9 mouse cellular contexts compared by ENCODE assay signal in the genomic region with DNA sequence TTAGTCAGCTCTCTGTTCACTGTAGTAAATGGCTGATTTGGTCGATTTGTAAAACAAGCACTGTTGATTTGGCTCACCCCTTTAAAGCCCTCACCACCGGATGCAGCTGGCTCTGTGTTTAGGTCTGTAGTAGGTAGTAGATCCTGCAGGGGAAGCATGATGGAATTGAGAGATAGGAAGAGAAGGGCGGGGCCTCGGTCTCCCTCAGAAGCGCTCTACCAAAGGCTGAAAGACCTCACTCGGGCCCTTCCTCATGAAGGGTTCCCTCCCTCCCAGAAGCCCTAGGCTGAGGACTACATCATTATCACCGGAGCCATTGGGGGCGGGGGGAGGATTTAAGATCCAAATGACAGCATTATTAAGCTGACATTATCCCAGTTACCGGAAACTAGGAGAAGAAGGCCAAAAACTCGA. TPM values are rescaled to one million over a fixed set of nuclear protein-coding genes. Genes with fewer than 3 reads are reported as not detected.
A peak's percentile ranks its signal among the peaks of the same experiment; 100 is the strongest.
DNase-seq lines count a peak whose midpoint lies in the region; ATAC-seq and TF ChIP-seq lines count a peak whose summit lies in the region.
"Had no signal": no experiment of that assay in that cellular context is flagged by ENCODE, and none has a peak within 500 bp of the region (broad histone marks: within the 10 kb centered on the region; RNA-seq: fewer than 3 reads in every experiment).

No protein-coding gene starts in this region.

- no peak overlapping the region for H3K9ac ChIP-seq in ES-Bruce4 (ENCODE audit: low read depth, poor library complexity, severe bottlenecking)
- no peak overlapping the region for H3K9ac ChIP-seq in heart, embryonic 16.5 days (ENCODE audit: low read length)
- no peak overlapping the region for H3K9ac ChIP-seq in neural tube, embryonic 15.5 days (replicated peaks)

- peak overlapping the region; percentile 37; the same call in 1 of the 2 replicates for H3K4me2 ChIP-seq in heart, embryonic 16.5 days (ENCODE audit: low read depth, low read length)
- no peak overlapping the region for H3K4me2 ChIP-seq in neural tube, embryonic 15.5 days

- H3K27ac ChIP-seq in ES-Bruce4 (ENCODE audit: insufficient read depth, low read length): no peak overlapping the region
- H3K27ac ChIP-seq in heart, embryonic 16.5 days (ENCODE audit: low read length): no peak overlapping the region
- H3K27ac ChIP-seq in neural tube, embryonic 15.5 days (replicated peaks): no peak overlapping the region
- H3K27ac ChIP-seq in kidney, adult 2 months (ENCODE audit: insufficient read depth, low read depth, low read length): no peak overlapping the region

- no peak for TF ChIP-seq EP300 in ES-Bruce4 (IDR thresholded peaks at IDR 0.05; ENCODE audit: insufficient read depth, low read depth, low read length)

- no peaks in the 10 kb centered on the region for H3K9me3 ChIP-seq in erythroblast, embryonic 14.5 days (ENCODE audit: control insufficient read depth, low read length)
- no peaks in the 10 kb centered on the region for H3K9me3 ChIP-seq in ES-Bruce4 (replicated peaks; ENCODE audit: control insufficient read depth, insufficient read depth, low read length, poor library complexity, severe bottlenecking)
- H3K9me3 ChIP-seq in heart, embryonic 16.5 days (replicated peaks; ENCODE audit: control insufficient read depth, low read length): no peaks in the 10 kb centered on the region
- H3K9me3 ChIP-seq in megakaryocyte, embryonic 14.5 days: peaks cover 4% of the 10 kb centered on the region; the same call in 1 of the 2 replicates
- H3K9me3 ChIP-seq in neural tube, embryonic 15.5 days (replicated peaks): no peaks in the 10 kb centered on the region

- no peak for DNase-seq in kidney, adult 2 months
- no peak for DNase-seq in adrenal gland, adult 8-10 months
- DNase-seq: cerebellum, adult 2 months had no signal

- 51% methylated on average over 10 of the region's 10 CpGs for WGBS in heart, embryonic 16.5 days
- WGBS in neural tube, embryonic 15.5 days: 71% methylated on average over 10 of the region's 10 CpGs
- 78% methylated on average over 10 of the region's 10 CpGs for WGBS in kidney, adult 2 months

- no peak for ATAC-seq in erythroblast, adult 5-6 weeks (replicated peaks; ENCODE audit: low FRiP score, poor library complexity, severe bottlenecking)
- 0 out of 2 replicates have a peak, but pooled peaks have one; percentile 52 for ATAC-seq in heart, embryonic 16.5 days (replicated peaks; ENCODE audit: extremely low read depth, insufficient read depth, low FRiP score)
- ATAC-seq in neural tube, embryonic 15.5 days (ENCODE audit: low FRiP score): no peak

- peaks cover 8% of the 10 kb centered on the region for H3K4me1 ChIP-seq in erythroblast, embryonic 14.5 days (ENCODE audit: control insufficient read depth)
- no peaks in the 10 kb centered on the region for H3K4me1 ChIP-seq in ES-Bruce4 (ENCODE audit: control insufficient read depth, insufficient read depth, low read length)
- H3K4me1 ChIP-seq in heart, embryonic 16.5 days (ENCODE audit: control insufficient read depth, insufficient read depth, low read length): no peaks in the 10 kb centered on the region; the same call in 1 of the 2 replicates
- peaks cover 11% of the 10 kb centered on the region for H3K4me1 ChIP-seq in megakaryocyte, embryonic 14.5 days
- H3K4me1 ChIP-seq in neural tube, embryonic 15.5 days: no peaks in the 10 kb centered on the region
- no peaks in the 10 kb centered on the region for H3K4me1 ChIP-seq in kidney, adult 2 months (ENCODE audit: control insufficient read depth, insufficient read depth, low read length)

- TF ChIP-seq CTCF in ES-Bruce4 (IDR thresholded peaks at IDR 0.05; ENCODE audit: low read depth, low read length): no peak
- no peak for TF ChIP-seq CTCF in kidney, adult 2 months (conservative IDR thresholded peaks at IDR 0.05; ENCODE audit: insufficient read depth, insufficient read length, low read depth, low read length)

- H3K27me3 ChIP-seq in erythroblast, embryonic 14.5 days (ENCODE audit: control insufficient read depth): no peaks in the 10 kb centered on the region
- H3K27me3 ChIP-seq in ES-Bruce4 (ENCODE audit: control insufficient read depth, insufficient read depth, low read length, poor library complexity, severe bottlenecking): no peaks in the 10 kb centered on the region
- no peaks in the 10 kb centered on the region for H3K27me3 ChIP-seq in heart, embryonic 16.5 days (ENCODE audit: control insufficient read depth, insufficient read depth, low read length)
- peaks cover 12% of the 10 kb centered on the region for H3K27me3 ChIP-seq in megakaryocyte, embryonic 14.5 days (replicated peaks)
- H3K27me3 ChIP-seq in neural tube, embryonic 15.5 days (replicated peaks): no peaks in the 10 kb centered on the region
- no peaks in the 10 kb centered on the region for H3K27me3 ChIP-seq in kidney, adult 2 months (replicated peaks; ENCODE audit: control insufficient read depth, insufficient read depth, low read length)

- H3K4me3 ChIP-seq in erythroblast, embryonic 14.5 days (replicated peaks): peak overlapping the region; percentile 47
- peak overlapping the region; percentile 35 for H3K4me3 ChIP-seq in ES-Bruce4 (ENCODE audit: low read depth, low read length)
- no peak overlapping the region for H3K4me3 ChIP-seq in heart, embryonic 16.5 days (ENCODE audit: low read length)
- H3K4me3 ChIP-seq in megakaryocyte, embryonic 14.5 days (replicated peaks): peak overlapping the region; percentile 82
- no peak overlapping the region for H3K4me3 ChIP-seq in neural tube, embryonic 15.5 days (replicated peaks)
- H3K4me3 ChIP-seq in kidney, adult 2 months (ENCODE audit: insufficient read depth, low read depth, low read length): no peak overlapping the region

- no peak for TF ChIP-seq POLR2A in ES-Bruce4 (IDR thresholded peaks at IDR 0.05; ENCODE audit: insufficient read depth, low read length)
- no peak for TF ChIP-seq POLR2A in kidney, adult 2 months (IDR thresholded peaks at IDR 0.05; ENCODE audit: low read depth, low read length)

- no peaks in the 10 kb centered on the region for H3K36me3 ChIP-seq in erythroblast, embryonic 14.5 days (ENCODE audit: control insufficient read depth)
- H3K36me3 ChIP-seq in ES-Bruce4 (ENCODE audit: control insufficient read depth, insufficient read depth, low read length, poor library complexity, severe bottlenecking): no peaks in the 10 kb centered on the region
- H3K36me3 ChIP-seq in heart, embryonic 16.5 days (ENCODE audit: control insufficient read depth, insufficient read depth): no peaks in the 10 kb centered on the region
- H3K36me3 ChIP-seq in megakaryocyte, embryonic 14.5 days (replicated peaks; ENCODE audit: low read length): no peaks in the 10 kb centered on the region
- no peaks in the 10 kb centered on the region for H3K36me3 ChIP-seq in neural tube, embryonic 15.5 days
- H3K36me3 ChIP-seq in kidney, adult 2 months (ENCODE audit: control insufficient read depth, insufficient read depth, low read length): no peaks in the 10 kb centered on the region

RNA-seq across cellular contexts. Expression of a gene that starts 0.6 kb away (rescaled TPM):
- not detected in 2 replicates for polyA plus RNA-seq in erythroblast, embryonic 14.5 days (2012)
- not detected in 2 replicates for total RNA-seq in erythroblast, adult 5-6 weeks (2015; ENCODE audit: low replicate concordance)
- total RNA-seq in erythroblast, adult 5-6 weeks (2017; ENCODE audit: low replicate concordance): not detected in 2 replicates
- 1.5 TPM in 2 replicates for polyA plus RNA-seq in ES-Bruce4 (2011; ENCODE audit: insufficient read depth, insufficient read length, low read depth, missing spikeins)
- 3.5 and 7.8 TPM in 2 replicates for polyA plus RNA-seq in heart, embryonic 16.5 days (2015; fragmentation: Nextera tagmentation; extraction: Ambion mirVana)
- 0.07 TPM in 1 of 2 replicates, not detected in the other for polyA plus RNA-seq in megakaryocyte, embryonic 14.5 days (2012; ENCODE audit: insufficient read depth, low replicate concordance)
- 10.7 and 12.4 TPM in 2 replicates for polyA plus RNA-seq in neural tube, embryonic 15.5 days (2015; fragmentation: Nextera tagmentation; extraction: Ambion mirVana)
- 0.12 and 5.9 TPM in 2 replicates for polyA plus RNA-seq in kidney, adult 2 months (2012; rRNA removed)
- total RNA-seq in adrenal gland, adult 8-10 months (2022): 10 to 100 TPM in 1 of 4 experiments, 1 to 10 TPM in 1, under 1 TPM in 2; 0.32 to 10.3 (median 2.4) TPM

RNA-seq across cellular contexts. Expression of a gene that starts 45.8 kb away (rescaled TPM):
- 0.29 and 0.35 TPM in 2 replicates for polyA plus RNA-seq in erythroblast, embryonic 14.5 days (2012)
- total RNA-seq in erythroblast, adult 5-6 weeks (2015; ENCODE audit: low replicate concordance): 9.6 and 11.1 TPM in 2 replicates
- total RNA-seq in erythroblast, adult 5-6 weeks (2017; ENCODE audit: low replicate concordance): 7.1 and 12.8 TPM in 2 replicates
- 48.4 and 53.1 TPM in 2 replicates for polyA plus RNA-seq in ES-Bruce4 (2011; ENCODE audit: insufficient read depth, insufficient read length, low read depth, missing spikeins)
- 43.2 and 45.7 TPM in 2 replicates for polyA plus RNA-seq in heart, embryonic 16.5 days (2015; fragmentation: Nextera tagmentation; extraction: Ambion mirVana)
- polyA plus RNA-seq in megakaryocyte, embryonic 14.5 days (2012; ENCODE audit: insufficient read depth, low replicate concordance): 3.5 and 5.2 TPM in 2 replicates
- 34.5 and 37.6 TPM in 2 replicates for polyA plus RNA-seq in neural tube, embryonic 15.5 days (2015; fragmentation: Nextera tagmentation; extraction: Ambion mirVana)
- 12.4 and 14.7 TPM in 2 replicates for polyA plus RNA-seq in kidney, adult 2 months (2012; rRNA removed)
- 10 to 100 TPM; 39.8 to 62.9 (median 49.8) TPM for total RNA-seq in adrenal gland, adult 8-10 months (2022)

Comparison
In these comparisons a context has a peak if more than half of its experiments do, and no peak if none do; other contexts are left out.
1. H3K4me3 ChIP-seq: peak in erythroblast, embryonic 14.5 days (single experiment), ES-Bruce4 (single experiment) and megakaryocyte, embryonic 14.5 days (single experiment); none in heart, embryonic 16.5 days (single experiment), neural tube, embryonic 15.5 days (single experiment) and kidney, adult 2 months (single experiment).